Mouse (Mus musculus): Measurements from ENCODE around the gene Zfp27. TPM values are rescaled to one million over a fixed set of nuclear protein-coding genes. Genes with fewer than 3 reads are reported as not detected.

Zfp27 gene
- 12.0 and 13.7 TPM in 2 replicates for polyA plus RNA-seq (2014; fragmentation: Nextera tagmentation; extraction: Ambion mirVana)

DNA sequence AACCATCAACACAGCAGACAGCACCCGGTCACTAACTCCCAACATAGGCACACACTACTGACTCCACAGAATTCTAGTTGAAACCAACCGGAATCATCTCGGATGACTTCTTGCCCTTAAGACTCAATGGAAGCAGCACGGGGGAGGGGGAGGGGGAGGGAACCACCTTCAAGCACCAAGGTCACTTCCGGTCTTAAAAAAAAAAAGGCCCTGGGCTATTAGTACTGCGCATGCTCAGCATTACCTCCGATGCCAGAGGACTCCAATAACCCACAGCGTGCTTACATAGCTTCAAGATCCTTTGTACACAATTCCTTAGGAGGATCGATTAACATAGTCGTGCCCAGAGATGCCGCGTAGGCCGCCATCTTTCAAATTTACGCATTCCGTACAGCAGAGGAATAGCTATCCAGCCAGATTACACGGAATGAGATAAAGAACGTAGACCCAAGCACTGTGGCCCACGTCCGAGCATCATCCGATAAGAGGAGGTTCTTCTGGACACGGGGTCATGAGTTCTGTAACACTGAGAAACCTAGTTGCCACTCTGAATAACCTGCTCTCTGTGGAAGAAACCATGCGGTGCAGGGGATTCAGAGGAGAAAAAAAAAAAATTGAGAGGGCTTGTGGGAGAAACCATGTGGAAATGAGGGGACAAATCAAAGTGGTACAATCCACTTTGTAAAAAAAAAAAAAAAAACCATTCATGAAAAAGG lies at the start of gene Zfp27:
Zfp27 (minus strand) TSS at position 607 of the 716 bp plus-strand sequence.
- peak; percentile 87 for ATAC-seq (ENCODE audit: low read depth)
- Histone ChIP-seq H3K27ac (replicated peaks; ENCODE audit: low read depth, low read length) (peak within 1 kb of the TSS; percentile 95), H3K4me1 (ENCODE audit: control insufficient read depth, insufficient read depth, low read length) (peaks cover 16% of the 10 kb centered on the region), H3K4me3 (ENCODE audit: low read depth, low read length) (peak within 1 kb of the TSS; percentile 61), H3K27me3 (replicated peaks; ENCODE audit: control insufficient read depth, insufficient read depth, low read length) (no peaks in the 10 kb centered on the region), H3K4me2 (ENCODE audit: low read depth, low read length) (peak within 1 kb of the TSS; percentile 63), H3K9me3 (ENCODE audit: control insufficient read depth, low read length) (no peaks in the 10 kb centered on the region), H3K36me3 (ENCODE audit: control insufficient read depth, insufficient read depth, low read length) (peaks cover 21% of the 10 kb centered on the region), H3K9ac (ENCODE audit: low read depth, low read length) (peak within 1 kb of the TSS; percentile 70)
- under 1% methylated on average over 22 of the region's 22 CpGs for WGBS
- peak; percentile 97 for DNase-seq (ENCODE audit: low spot score)

DNA sequence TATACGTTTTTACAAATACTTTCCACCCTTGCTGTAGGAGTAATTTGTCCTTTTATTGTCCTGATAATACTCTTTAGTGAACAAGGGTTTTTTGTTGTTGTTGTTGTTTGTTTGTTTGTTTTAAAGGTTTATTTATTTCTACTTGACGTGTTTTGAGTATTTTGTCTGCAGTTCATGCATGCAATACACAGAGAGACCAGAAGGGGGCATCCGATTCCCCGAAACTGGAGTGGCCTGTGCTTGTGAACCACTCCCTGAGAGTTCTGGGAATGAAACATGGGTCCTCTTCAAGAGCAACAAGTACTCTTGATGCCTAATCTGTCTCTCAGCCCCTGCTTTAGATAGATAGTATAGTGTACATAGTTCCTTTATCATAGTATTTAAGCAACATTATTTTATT lies 48.4 kb upstream of the Zfp27 start:
- no peak for ATAC-seq (ENCODE audit: low read depth)

GRCm38 (mm10) chr7:29953513-29954401 lies 47.4 kb upstream of the Zfp27 start, which contains the start of gene Zfp74:
Zfp74 (minus strand) TSS chr7:29954089.
- H3K4me1 ChIP-seq (ENCODE audit: control insufficient read depth, insufficient read depth, low read length): 0 out of 2 replicates have a peak, but pooled peaks cover 3% of the 10 kb centered on the region
- H3K4me2 ChIP-seq (ENCODE audit: low read depth, low read length): peak within 1 kb of the TSS; percentile 55
- no peaks in the 10 kb centered on the region for H3K9me3 ChIP-seq (ENCODE audit: control insufficient read depth, low read length)
- peak within 1 kb of the TSS; percentile 96 for H3K27ac ChIP-seq (replicated peaks; ENCODE audit: low read depth, low read length)
- H3K36me3 ChIP-seq (ENCODE audit: control insufficient read depth, insufficient read depth, low read length): peaks cover 23% of the 10 kb centered on the region
- peak; percentile 93 for DNase-seq (ENCODE audit: low spot score)
- peak; percentile 92 for ATAC-seq (ENCODE audit: low read depth)
- H3K27me3 ChIP-seq (replicated peaks; ENCODE audit: control insufficient read depth, insufficient read depth, low read length): no peaks in the 10 kb centered on the region
- WGBS: under 1% methylated on average over 48 of the region's 52 CpGs
- H3K4me3 ChIP-seq (ENCODE audit: low read depth, low read length): peak within 1 kb of the TSS; percentile 73
- peak within 1 kb of the TSS; percentile 95 for H3K9ac ChIP-seq (ENCODE audit: low read depth, low read length)

More for the DNA sequence above, 48.4 kb upstream of the Zfp27 start:
- WGBS: 23% methylated on average over 4 of the region's 4 CpGs
- DNase-seq (ENCODE audit: low spot score): peak; percentile 42
- peaks cover 16% of the 10 kb centered on the region for H3K36me3 ChIP-seq (ENCODE audit: control insufficient read depth, insufficient read depth, low read length)
- H3K27me3 ChIP-seq (replicated peaks; ENCODE audit: control insufficient read depth, insufficient read depth, low read length): no peaks in the 10 kb centered on the region
- H3K9ac ChIP-seq (ENCODE audit: low read depth, low read length): no peak overlapping the region
- H3K9me3 ChIP-seq (ENCODE audit: control insufficient read depth, low read length): no peaks in the 10 kb centered on the region
- no peak overlapping the region for H3K27ac ChIP-seq (replicated peaks; ENCODE audit: low read depth, low read length)
- peak overlapping the region; percentile 73; the same call in 1 of the 2 replicates for H3K4me3 ChIP-seq (ENCODE audit: low read depth, low read length)
- 0 out of 2 replicates have a peak, but pooled peaks cover 3% of the 10 kb centered on the region for H3K4me1 ChIP-seq (ENCODE audit: control insufficient read depth, insufficient read depth, low read length)
- H3K4me2 ChIP-seq (ENCODE audit: low read depth, low read length): peak overlapping the region; percentile 55

- DNase-seq (ENCODE audit: low spot score): peak; percentile 1
- 0 out of 2 replicates have a peak, but pooled peaks cover 3% of the 10 kb centered on the region for H3K4me1 ChIP-seq (ENCODE audit: control insufficient read depth, insufficient read depth, low read length)
- 44% methylated on average over 10 of the region's 10 CpGs for WGBS
Measured at GRCm38 (mm10) chr7:29953086-29953485, 46.7 kb upstream of the Zfp27 start.

DNA sequence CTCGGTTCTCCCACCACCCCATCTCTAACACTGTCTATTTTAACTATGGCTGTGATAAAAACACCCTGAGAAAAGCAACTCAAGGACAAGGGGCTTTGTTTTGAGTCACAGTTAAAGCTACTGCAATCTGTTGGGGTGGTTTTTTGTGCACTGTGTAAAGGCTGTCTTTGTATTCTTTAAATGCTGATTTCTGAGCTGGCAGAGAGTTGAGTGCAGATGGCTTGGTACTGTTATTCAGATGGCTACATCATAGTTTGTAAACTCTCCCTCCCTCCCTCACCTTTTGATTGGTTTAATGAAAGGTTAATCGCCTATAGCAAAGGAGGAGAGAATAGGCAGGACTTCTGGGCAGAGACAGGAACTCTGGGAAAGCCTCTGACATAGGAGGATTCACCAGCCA lies 37.8 kb upstream of the Zfp27 start:
- H3K4me2 ChIP-seq (ENCODE audit: low read depth, low read length): no peak overlapping the region
- H3K4me3 ChIP-seq (ENCODE audit: low read depth, low read length): no peak overlapping the region
- H3K9ac ChIP-seq (ENCODE audit: low read depth, low read length): no peak overlapping the region
- H3K9me3 ChIP-seq (ENCODE audit: control insufficient read depth, low read length): no peaks in the 10 kb centered on the region
- peaks cover 50% of the 10 kb centered on the region for H3K36me3 ChIP-seq (ENCODE audit: control insufficient read depth, insufficient read depth, low read length)
- H3K27me3 ChIP-seq (replicated peaks; ENCODE audit: control insufficient read depth, insufficient read depth, low read length): no peaks in the 10 kb centered on the region
- DNase-seq (ENCODE audit: low spot score) (no peak), ATAC-seq (ENCODE audit: low read depth) (no peak)
- no peak overlapping the region for H3K27ac ChIP-seq (replicated peaks; ENCODE audit: low read depth, low read length)
- 77% methylated on average over 2 of the region's 2 CpGs for WGBS
- H3K4me1 ChIP-seq (ENCODE audit: control insufficient read depth, insufficient read depth, low read length): no peaks in the 10 kb centered on the region

More at GRCm38 (mm10) chr7:29953086-29953485, 46.7 kb upstream of the Zfp27 start:
- peak overlapping the region; percentile 55 for H3K4me2 ChIP-seq (ENCODE audit: low read depth, low read length)
- peak overlapping the region; percentile 95 for H3K9ac ChIP-seq (ENCODE audit: low read depth, low read length)
- H3K27me3 ChIP-seq (replicated peaks; ENCODE audit: control insufficient read depth, insufficient read depth, low read length): no peaks in the 10 kb centered on the region
- no peak for ATAC-seq (ENCODE audit: low read depth)
- H3K4me3 ChIP-seq (ENCODE audit: low read depth, low read length): peak overlapping the region; percentile 73
- peaks cover 28% of the 10 kb centered on the region for H3K36me3 ChIP-seq (ENCODE audit: control insufficient read depth, insufficient read depth, low read length)
- no peaks in the 10 kb centered on the region for H3K9me3 ChIP-seq (ENCODE audit: control insufficient read depth, low read length)
- peak overlapping the region; percentile 96 for H3K27ac ChIP-seq (replicated peaks; ENCODE audit: low read depth, low read length)

DNA sequence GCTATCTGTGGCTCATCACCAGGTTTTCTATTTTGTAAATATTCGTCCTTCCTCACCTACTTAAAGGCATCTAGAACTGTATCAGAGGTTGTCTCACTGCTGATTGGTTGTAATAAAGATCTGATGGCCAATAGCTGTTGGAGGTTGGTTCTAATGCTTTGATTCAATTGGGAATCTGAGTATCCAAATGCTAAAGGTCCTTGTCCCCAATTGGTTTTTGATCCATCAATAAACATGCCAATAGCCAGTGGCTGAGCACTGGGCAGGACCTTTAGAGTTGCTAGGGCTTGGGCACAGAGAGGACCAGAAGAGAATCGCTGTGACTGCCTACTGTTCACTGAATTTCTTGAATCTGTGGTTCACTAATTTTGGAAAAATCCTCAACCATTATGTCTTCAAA lies 37.3 kb upstream of the Zfp27 start:
- peaks cover 47% of the 10 kb centered on the region for H3K36me3 ChIP-seq (ENCODE audit: control insufficient read depth, insufficient read depth, low read length)

DNA sequence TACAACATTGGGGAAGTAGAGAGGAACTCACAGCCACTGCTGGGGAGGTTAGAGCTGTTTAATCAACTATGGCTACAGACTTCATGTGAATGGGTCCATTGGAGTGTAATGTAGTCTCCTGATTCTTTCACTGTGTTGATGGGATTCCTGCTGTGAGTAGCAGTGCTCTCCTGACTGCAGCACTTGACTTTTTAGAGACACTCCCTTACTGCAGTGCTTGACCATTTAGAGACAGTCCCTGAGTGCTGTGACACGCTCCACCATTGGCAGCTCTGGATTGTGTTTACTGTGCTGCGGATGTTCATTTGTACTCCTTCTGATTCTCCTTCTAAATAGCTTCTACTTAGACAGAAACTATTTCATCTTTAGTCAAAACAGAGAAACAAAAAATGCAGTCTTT lies 36.4 kb upstream of the Zfp27 start:
- no peak overlapping the region for H3K4me2 ChIP-seq (ENCODE audit: low read depth, low read length)
- H3K36me3 ChIP-seq (ENCODE audit: control insufficient read depth, insufficient read depth, low read length): peaks cover 44% of the 10 kb centered on the region
- no peak overlapping the region for H3K27ac ChIP-seq (replicated peaks; ENCODE audit: low read depth, low read length)
- WGBS: 52% methylated on average over 2 of the region's 2 CpGs
- no peaks in the 10 kb centered on the region for H3K9me3 ChIP-seq (ENCODE audit: control insufficient read depth, low read length)
- ATAC-seq (ENCODE audit: low read depth) (no peak), DNase-seq (ENCODE audit: low spot score) (no peak)
- no peak overlapping the region for H3K4me3 ChIP-seq (ENCODE audit: low read depth, low read length)
- H3K4me1 ChIP-seq (ENCODE audit: control insufficient read depth, insufficient read depth, low read length): no peaks in the 10 kb centered on the region
- no peak overlapping the region for H3K9ac ChIP-seq (ENCODE audit: low read depth, low read length)
- H3K27me3 ChIP-seq (replicated peaks; ENCODE audit: control insufficient read depth, insufficient read depth, low read length): no peaks in the 10 kb centered on the region

More for the DNA sequence above, 37.3 kb upstream of the Zfp27 start:
- Histone ChIP-seq H3K9ac (ENCODE audit: low read depth, low read length) (no peak overlapping the region), H3K4me2 (ENCODE audit: low read depth, low read length) (no peak overlapping the region), H3K4me1 (ENCODE audit: control insufficient read depth, insufficient read depth, low read length) (no peaks in the 10 kb centered on the region), H3K4me3 (ENCODE audit: low read depth, low read length) (no peak overlapping the region), H3K27me3 (replicated peaks; ENCODE audit: control insufficient read depth, insufficient read depth, low read length) (no peaks in the 10 kb centered on the region), H3K9me3 (ENCODE audit: control insufficient read depth, low read length) (no peaks in the 10 kb centered on the region), H3K27ac (replicated peaks; ENCODE audit: low read depth, low read length) (no peak overlapping the region)
- WGBS: 75% methylated on average over 2 of the region's 2 CpGs
- no peak for DNase-seq (ENCODE audit: low spot score)
- no peak for ATAC-seq (ENCODE audit: low read depth)

DNA sequence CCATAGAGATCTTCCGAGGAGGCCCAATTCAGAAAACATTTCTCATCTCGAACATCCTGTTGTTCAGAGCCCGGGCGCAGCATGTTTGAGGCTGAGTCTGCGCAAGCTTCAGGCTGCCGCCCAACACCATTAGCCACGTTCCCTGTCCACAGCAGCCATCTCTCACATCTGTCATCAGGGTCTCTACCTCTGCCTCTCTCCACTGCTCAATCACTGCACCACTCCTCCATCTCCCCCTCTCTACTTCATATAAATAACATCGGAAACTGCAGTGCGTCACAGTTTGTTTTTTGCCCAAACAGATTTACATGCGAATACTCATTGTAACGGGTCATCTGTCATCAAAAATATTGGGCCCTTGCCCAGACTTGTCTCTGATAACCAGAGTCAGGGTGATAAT lies 34.7 kb upstream of the Zfp27 start:
- H3K4me1 ChIP-seq (ENCODE audit: control insufficient read depth, insufficient read depth, low read length): no peaks in the 10 kb centered on the region
- H3K4me3 ChIP-seq (ENCODE audit: low read depth, low read length): no peak overlapping the region
- no peak overlapping the region for H3K9ac ChIP-seq (ENCODE audit: low read depth, low read length)
- no peak for ATAC-seq (ENCODE audit: low read depth)
- 85% methylated on average over 11 of the region's 11 CpGs for WGBS
- no peak overlapping the region for H3K4me2 ChIP-seq (ENCODE audit: low read depth, low read length)
- H3K27me3 ChIP-seq (replicated peaks; ENCODE audit: control insufficient read depth, insufficient read depth, low read length): no peaks in the 10 kb centered on the region
- no peak overlapping the region for H3K27ac ChIP-seq (replicated peaks; ENCODE audit: low read depth, low read length)
- peak; percentile 1 for DNase-seq (ENCODE audit: low spot score)
- H3K9me3 ChIP-seq (ENCODE audit: control insufficient read depth, low read length): no peaks in the 10 kb centered on the region
- peaks cover 55% of the 10 kb centered on the region for H3K36me3 ChIP-seq (ENCODE audit: control insufficient read depth, insufficient read depth, low read length)
